Mouse (Mus musculus) frontal cortex, postnatal 36 days (tissue): Measurements from ENCODE around the gene Aunip.
"Not testable (repeated sequence)": the region's sequence is repeated elsewhere in the genome, so short reads cannot be mapped to it uniquely, and the experiment has no call there.

Source experiments
- DNase-seq, 2 experiments: peaks; one replicate each; pipeline ENCODE4 v3.0.0; 2022; ENCODE audit warnings: low spot score in 2 of 2

Gene Aunip

DNA sequence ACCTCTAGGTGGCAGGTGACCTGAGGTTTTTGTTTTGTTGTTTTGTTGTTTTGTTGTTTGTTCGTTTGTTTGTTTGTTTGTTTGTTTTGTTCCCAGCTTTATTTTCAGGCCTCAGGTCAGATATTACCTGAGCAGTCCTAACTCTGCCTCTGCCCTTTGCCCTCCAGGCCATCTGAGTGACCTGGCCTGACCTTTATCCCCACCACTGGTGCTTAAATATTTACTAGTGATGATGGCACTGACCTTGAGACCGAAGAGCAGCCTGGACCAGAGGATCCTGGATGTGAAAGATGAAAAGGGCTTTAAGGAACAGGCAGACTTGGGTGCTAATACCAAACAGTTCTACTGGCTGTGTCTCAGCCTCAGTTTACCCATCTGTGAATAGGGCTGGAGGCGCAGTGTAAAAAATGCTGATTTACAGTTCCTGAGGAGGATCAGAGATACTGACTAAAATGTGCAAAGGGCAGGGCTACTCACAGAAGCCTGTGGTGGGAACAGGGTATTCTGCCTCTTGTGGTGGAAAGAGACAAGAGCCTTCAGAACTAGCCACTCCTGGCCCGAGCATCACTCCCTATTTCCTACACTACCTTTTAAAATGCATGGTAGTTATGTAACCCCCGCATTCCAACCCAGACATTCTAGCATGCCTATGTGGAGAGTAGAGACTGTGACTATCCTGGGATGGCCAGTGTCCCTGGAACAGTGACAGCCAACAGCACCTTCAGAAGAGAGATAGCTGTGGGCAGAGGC is 25.5 kb upstream of the Aunip start:
- no peak for DNase-seq

DNA sequence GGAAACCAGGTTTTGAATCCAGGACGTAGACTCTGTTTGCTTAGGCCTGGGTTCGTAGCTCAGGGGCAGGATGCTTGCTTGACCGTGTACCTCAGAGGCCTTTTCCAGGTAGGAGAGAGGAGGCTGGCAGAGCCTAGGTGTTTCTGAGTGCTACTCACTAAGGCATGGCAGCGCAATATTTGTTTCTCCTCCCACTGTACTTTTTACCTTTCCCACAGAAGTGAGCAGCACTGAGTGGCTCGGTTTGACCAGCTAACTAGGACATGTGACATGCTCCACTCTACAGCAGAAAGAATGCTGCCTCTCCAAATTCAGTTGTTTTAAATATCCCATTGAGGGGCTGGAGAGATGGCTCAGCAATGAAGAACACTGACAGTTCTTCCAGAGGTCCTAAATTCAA is 22.6 kb upstream of the Aunip start:
- no peak for DNase-seq

DNA sequence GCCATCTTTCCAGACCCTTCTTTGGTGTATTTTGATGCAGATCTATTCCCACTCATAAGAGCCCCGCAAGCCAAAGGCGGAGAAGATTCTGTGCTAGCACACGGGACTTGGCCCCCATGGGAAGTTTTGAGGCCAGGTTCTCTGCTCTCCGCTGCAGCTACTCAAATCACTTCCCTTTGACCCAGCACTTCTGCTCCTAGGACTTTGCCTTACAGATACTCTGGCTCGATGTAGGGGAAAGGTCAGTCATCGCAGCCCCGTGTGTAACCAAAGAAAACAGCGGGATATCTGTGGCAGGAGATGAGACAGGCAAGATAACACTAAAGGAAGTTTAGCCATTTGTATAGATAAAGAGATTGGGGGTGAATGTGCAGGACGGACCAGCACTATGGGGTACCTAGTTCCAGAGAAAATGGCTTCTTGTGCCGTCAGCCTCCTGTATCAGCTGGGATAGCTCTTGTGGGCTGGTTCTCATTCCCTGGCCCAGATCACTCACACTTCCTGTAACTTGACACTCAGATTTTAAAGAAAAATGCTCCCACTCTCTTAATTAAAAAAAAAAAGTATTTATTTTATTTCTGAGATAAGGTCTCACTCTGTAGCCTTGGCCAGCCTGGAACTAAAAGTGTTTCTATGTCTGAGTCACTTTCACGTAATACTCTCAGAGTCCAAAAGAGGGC is 20.7 kb upstream of the Aunip start:
- no peak for DNase-seq

DNA sequence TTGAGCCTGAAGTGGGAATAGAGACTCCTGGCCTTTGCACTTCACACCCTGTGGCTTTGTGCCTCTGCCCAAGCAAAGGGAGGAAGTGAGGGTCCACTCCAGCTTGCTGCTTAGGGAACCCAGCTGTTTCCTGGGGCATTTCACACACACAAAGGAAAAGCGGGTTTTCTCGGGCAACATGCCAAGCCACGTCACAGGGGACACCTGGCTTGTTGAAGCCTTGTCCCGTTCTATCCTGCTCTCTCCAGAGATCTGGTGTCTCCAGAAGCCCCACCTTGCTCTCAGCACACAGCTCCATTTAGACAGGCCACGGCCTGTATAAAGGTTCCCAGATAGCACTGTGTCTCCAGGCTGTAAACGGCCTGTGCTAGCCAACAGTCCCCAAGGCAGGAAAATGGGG is 19.1 kb upstream of the Aunip start:
- no peak for DNase-seq

DNA sequence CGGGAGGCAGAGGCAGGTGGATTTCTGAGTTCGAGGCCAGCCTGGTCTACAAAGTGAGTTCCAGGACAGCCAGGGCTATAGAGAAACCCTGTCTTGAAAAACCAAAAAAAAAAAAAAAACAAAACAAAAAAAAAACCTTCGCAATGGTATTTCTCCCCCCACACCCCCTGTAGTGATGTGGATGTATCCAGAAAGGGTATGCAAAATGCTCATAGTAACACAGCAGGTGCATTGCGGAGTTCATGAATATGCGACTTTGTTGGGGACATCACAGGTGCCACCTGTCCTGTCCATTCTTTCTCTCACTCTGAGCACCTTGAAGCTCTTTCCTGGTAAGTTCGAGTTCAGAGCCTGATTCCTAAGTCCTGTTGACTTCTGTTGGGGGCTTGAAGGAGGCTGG is 16.6 kb upstream of the Aunip start:
- DNase-seq, result not testable (repeated sequence)

- no peak for DNase-seq
Observed at GRCm38 (mm10) chr4:134494780-134495545, 15.8 kb upstream of the Aunip start.

DNA sequence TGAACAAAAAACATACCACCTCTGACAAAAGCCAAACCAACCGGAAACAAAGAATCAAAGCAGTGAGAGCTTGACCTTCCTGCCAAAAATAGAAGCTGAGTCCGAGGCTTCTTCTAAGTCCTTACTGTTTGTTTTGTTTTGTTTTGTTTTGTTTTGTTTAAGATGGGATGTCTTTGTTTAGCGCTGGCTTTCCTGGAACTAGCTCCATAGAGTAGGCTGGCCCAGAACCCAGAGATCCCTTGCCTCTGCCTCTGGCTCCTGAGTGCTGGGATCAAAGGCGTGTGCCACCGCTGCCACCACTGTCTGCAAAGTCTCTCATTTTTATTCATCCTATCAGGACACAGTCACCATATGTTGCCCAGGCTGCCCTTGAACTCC is 15.3 kb upstream of the Aunip start:
- DNase-seq, result no peak

DNA sequence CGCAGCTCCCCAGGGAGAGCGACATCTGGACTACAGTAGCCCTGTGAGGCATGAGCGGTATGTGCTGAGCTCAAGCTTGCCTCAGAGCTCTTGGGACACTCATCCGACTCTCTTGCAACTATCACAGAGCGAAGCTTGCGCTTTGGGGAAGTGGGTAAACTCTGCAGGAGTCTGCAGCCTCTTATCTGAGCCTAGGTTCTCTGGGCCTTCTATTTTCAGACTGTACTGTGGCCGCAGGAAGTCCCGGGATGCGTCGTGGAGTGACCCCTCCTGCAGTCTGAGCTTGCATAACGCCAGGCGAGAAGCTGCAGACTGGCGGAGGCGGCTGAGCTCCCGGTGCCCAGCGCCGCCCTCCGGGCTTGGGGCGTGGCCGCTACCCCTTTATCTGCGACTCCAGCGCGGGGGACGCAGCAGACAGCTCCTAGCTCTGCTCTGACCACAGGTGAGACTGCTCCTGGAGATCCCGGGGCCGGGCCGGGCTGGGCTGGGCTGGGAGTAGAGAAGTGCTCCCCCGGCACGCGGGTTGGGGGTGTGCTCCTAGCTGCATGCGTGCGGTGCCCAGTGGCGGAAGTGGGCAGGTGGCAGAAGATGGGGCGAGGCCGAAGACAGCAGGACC is 14.1 kb upstream of the Aunip start, which contains the start of gene Paqr7:
Paqr7 (plus strand) TSS at position 103 of the 616 bp plus-strand sequence.
- peak; percentile 80 to 87 for DNase-seq

- DNase-seq, result no peak
Observed at GRCm38 (mm10) chr4:134497223-134497622, 13.6 kb upstream of the Aunip start.

DNA sequence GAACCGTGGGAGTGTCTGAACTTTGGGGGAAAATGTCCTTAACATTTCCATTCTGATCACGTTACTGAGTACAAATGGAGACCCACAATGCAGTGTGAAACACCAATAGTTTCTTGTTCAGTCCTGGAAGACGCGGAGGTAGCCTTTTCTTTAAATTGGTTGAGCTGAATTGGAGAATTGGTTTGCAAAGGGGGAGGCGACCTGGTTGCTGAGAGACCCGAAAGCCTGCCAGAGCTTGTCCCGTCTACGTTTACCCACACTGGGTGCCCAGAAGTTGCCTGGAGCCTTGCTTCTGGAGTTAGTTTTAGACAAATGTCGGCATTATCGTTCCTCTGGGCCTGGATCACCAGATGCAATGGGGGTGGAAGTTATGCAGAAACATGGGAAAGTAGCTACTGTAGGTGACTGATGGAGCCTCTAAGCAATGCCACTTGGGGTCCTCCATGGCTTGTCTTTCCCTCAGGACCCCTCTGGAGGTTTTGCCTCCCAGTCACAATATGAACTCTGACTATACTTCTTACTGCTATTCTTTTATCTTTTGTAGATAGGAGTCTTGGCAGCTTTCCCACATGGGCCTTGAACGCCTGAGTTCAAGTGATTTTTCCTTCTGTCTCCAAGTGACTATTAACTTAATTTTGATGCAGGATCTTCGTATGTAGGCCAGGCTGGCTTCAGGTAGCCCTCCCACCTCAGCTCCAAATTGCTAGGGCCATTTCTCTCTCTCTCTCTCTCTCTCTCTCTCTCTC is 12.6 kb upstream of the Aunip start:
- peak in 1 of 2 experiments; percentile 68 for DNase-seq

DNA sequence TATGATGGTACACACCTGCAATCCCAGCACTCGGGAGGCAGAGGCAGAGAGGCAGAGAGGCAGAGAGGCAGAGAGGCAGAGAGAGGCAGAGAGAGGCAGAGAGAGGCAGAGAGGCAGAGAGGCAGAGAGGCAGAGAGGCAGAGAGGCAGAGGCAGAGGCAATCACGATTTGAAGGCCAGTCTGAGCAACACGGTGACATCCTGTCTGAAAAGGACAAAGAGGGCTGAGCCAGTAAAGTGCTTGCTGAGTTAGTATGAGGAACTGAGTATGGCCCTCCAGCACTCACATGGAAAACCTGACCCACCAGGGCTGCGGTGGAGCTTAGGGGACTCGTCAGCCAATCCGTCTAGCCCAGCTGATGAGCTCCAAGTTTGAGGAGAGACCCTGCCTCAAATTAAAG is 11.8 kb upstream of the Aunip start:
- DNase-seq, result not testable (repeated sequence)

GRCm38 (mm10) chr4:134501095-134501494 is 9.7 kb upstream of the Aunip start:
- DNase-seq, result no peak

DNA sequence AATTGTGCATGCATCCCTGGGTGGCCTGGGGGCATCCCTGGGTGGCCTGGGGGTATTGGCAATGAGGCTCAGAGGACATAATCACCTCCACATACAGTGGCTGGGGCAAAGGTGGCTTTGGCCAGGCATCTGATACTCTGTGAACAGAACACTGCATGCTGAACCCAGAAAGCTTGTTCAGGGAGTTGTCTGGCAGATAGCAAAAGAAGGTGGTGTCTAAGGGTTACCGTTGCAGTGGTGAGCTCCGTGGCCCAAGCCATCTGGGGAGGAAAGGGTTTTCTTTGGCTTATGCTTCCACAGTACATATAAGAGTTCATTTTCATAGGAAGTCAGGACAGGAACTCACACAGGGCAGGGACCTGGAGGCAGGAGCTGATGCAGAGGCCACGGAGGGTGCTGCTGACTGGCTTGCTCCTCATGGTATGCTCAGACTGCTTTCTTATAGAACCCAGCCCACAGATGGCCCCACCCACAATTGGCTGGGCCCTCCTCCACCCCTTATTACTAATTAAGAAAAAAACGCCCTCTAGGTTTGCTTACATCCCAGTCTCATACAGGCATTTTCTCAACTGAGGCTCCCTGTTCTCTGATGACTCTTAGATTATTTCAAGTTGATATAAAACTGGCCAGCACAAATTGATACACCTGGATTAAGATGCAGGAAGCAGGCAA is 7.0 kb upstream of the Aunip start:
- DNase-seq, result no peak

GRCm38 (mm10) chr4:134505303-134505789 is 5.5 kb upstream of the Aunip start:
- DNase-seq, result no peak

DNA sequence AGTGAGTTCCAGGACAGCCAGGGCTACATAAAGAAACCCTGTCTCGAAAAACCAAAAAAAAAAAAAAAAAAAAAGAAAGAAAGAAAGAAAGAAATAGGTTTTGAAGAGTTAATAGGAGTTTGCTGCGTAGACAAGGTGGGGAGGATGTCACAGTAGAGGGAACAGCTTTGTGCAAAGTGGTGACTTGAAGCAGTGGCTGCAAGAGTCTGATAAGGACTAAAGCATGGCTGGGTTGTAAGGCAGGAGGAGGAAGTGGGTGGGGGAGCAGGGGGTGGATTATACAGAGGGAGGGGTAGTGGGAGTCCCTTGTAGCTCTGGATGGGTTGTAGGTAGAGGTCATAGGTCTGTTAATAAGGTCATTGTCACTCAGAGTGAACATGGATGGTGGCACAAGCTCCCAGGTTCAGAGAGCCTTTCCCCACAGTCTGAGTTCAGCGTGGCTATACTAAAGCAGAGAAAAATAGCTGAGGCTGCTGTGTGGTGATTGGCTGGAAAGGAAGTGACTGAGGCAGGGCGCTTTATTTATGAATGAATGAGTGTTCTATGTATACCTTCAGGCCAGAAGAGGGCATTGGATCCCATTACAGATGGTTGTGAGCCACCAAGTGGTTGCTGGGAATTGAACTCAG is 4.7 kb upstream of the Aunip start:
- DNase-seq, result no peak

GRCm38 (mm10) chr4:134506713-134507112 is 4.1 kb upstream of the Aunip start:
- DNase-seq, result no peak

DNA sequence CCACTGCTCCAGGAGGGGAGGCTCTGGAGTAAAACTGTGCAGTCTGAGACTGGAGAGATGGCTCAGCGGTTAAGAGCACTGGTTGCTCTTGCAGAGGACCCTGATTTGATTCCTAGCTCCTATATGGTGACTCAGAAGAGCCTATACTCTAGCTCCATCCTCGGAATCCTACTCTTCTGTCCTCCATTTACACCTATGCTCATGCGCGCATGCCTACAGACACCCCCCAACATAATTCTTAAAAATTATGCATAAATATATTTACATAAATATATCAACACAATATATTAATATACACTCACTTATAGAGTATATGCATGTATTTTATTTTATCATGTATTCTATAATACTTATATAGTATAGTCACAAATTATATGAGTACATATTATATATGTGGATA is 403 bp upstream of the Aunip start:
- no peak for DNase-seq

GRCm38 (mm10) chr4:134511730-134512129 is 931 bp downstream of the Aunip start:
- no peak for DNase-seq

DNA sequence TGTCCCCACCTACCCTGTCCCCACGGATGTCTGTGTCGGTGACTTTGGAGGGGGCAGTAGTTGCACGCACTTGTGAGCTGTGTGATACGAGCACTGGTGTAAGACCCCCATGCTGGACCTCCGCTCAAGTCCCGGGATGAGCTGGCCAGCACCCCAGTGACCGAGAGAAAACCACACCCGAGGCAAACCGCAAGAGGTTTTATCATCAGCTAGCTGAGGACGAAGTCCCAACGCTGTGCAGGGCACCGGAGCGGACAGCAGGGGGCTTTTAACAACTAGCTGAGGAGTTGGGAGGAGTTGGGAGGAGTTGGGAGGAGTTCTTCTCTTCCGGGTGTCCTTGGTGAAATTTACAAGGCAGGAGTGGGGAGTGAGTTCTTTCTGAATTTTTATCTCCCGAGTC is 2.0 kb downstream of the Aunip start:
- DNase-seq, result peak in 1 of 2 experiments; percentile 41

- DNase-seq, result no peak
Observed at GRCm38 (mm10) chr4:134514309-134514930, 3.6 kb downstream of the Aunip start.
